Mouse (Mus musculus) left cerebral cortex, postnatal 10 days (tissue): ENCODE measurements at regions not wholly inside any gene's neighbourhood (a gene's known extent, or its start where the extent isn't known, plus 50 kb on each side); places are given as distances from the start of the nearest gene placed in this dataset.
A peak's percentile ranks its signal among the peaks of the same experiment; 100 is the strongest.

Experiments used
- DNase-seq, 2 experiments: peaks; one replicate each; pipeline ENCODE4 v3.0.0; 2021 to 2022; ENCODE audit warnings: low spot score in 2 of 2, mixed read lengths in 1 of 2; ENCODE audit errors: extremely low spot score in 1 of 2
- intact Hi-C: fragments of 180-260 bp; cut with DNase I; formaldehyde crosslinking; loops from one replicate; pipeline ENCODE4 v1.15.1; 2025

GRCm38 (mm10) chr2:30743976-30744620, 59.4 kb downstream of the 1700001O22Rik start:
- peak in 1 of 2 experiments; percentile 81 for DNase-seq
- intact Hi-C loops: no loop called here

- intact Hi-C loops: no loop called here
- DNase-seq: no peak
Observed at GRCm38 (mm10) chr2:30743265-30743846, 60.1 kb downstream of the 1700001O22Rik start.

- intact Hi-C loops: no loop called here
- no peak for DNase-seq
Observed at GRCm38 (mm10) chr2:30741450-30741849, 62.0 kb downstream of the 1700001O22Rik start.

- peak in 1 of 2 experiments; percentile 63 for DNase-seq
- intact Hi-C loops: no loop called here
Observed at GRCm38 (mm10) chr2:30737759-30738158, 65.7 kb downstream of the 1700001O22Rik start.

DNA sequence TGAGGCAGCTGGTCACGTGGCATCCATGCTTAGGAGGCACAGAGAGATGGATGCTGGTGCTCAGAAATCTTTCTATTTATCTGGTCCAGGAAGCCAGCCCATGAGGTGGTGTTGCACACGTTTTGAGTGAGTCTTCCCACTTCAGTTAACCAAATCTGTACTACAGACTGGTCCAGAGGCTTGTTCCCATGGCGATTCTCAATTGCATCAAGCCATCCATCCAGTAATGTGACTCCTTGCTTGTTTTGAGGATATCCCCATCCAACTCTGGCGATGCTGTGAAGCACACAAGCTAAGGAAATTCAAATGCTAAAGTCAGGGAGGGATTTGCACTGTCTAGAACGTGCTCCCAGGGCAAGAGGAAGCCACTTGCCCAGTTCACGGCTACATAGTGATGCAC, 66.8 kb downstream of the 1700001O22Rik start:
- no peak for DNase-seq
- intact Hi-C loops: no loop called here

- intact Hi-C loops: no loop called here
- DNase-seq: no peak
Observed at GRCm38 (mm10) chr2:30736236-30736635, 67.2 kb downstream of the 1700001O22Rik start.

DNA sequence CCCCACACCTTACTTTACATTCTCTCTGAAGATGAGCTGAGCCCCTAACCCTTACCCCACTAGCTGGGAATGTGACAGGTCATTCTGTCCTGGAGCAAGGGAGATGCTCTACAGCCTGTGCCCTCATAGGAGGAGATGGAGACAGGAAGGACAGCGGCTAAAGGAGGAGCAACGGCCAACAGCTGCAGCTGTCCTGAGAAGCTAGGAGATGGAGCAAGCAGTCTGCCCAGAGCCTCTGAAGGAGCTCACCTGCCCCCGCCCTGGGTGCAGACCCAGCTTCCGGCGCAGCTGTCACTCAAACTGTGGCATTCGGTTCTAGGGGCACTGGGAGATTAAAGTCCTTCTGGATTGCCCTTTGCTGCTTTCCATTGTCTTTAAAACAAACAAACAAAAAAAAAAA, 69.6 kb downstream of the 1700001O22Rik start:
- no peak for DNase-seq
- intact Hi-C loops: no loop called here

DNA sequence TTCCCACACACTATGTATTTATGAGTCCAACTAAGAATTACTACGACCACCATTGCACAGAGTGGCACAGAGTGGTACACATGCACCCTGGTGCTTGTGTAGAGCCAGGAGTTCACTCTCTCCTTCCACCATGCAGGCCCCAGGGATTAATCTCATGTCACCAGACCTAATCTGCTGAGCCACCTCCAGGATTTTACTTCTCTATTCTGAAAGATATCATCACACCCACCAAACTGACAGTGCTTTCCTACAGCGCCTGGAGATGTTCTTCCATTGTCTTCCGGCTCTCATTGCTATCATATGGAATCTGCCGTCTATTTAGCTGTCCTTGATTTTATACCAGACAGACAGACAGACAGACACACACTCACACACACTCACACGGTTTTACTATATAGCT, 71.6 kb downstream of the 1700001O22Rik start:
- DNase-seq: no peak
- intact Hi-C loops: no loop called here

DNA sequence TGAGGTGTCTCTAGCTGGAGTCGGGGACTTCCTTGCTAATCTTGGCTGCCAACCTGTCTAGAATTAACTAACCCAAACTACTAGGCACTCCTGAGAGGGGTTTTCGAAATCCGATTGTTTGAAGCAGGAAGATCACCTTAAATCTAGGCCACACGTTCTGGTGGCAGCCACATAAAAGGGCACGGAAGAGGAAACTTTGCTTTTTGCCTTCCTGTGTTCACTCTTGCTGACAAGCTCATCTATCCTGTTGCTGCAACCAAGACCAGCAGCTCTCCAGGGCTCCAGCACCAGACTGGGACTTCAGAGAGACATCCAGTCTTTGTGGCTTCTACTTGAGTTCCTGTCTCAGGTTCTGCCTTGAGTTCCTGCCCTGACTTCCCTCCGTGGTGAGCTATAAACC, 75.5 kb downstream of the 1700001O22Rik start:
- intact Hi-C loops: no loop called here
- DNase-seq: no peak

GRCm38 (mm10) chr2:30725601-30726489, 77.6 kb downstream of the 1700001O22Rik start:
- intact Hi-C loops: no loop called here
- peak in 1 of 2 experiments; percentile 80 for DNase-seq

- DNase-seq: no peak
- intact Hi-C loops: no loop called here
Observed at GRCm38 (mm10) chr2:30725186-30725585, 78.3 kb downstream of the 1700001O22Rik start.

DNA sequence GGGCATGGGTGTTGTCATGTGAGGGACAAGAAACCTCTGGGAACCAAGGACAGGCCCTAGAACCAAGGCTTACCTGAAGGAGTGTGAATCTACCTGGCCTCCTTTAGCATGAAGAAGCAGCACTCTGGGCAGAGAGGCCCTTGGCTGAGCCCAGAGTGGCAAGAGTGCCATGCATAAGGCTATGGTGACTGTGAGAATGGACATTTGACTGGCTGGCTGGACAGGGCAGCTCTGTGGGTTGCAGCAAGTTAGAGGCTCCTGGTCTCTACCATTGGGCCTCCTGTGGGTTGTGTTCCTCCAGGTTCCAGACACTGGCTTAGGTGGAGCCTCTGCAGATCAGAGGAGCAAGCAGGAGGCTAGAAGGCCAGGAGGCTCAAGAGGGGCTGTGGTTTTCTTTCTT, 78.9 kb downstream of the 1700001O22Rik start:
- intact Hi-C loops: no loop called here
- DNase-seq: no peak

DNA sequence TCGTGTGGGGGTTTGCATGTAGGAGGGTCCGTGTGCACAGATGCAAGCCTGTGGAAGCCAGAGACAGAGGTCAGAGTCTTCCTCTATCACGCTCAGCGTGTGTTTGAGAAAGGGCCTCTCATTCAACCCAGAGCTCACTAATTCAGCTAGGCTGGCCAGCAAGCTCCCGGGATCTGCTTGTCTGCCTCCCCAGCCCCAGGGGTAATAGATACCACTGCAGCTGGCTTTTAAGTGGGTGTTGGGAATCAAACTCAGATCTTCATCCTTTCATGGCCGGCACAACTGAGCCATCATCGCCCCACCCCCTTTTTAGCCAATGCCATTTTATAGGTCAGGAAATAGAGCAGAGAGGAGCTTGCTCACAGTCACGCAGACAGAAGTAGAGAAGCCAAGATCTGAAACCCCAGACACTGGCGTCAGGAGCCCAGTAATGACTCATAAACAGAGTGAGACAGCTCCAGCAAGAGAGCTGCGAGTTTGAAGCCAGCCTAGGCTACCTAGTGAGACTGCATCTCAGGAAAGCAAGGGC, 80.3 kb downstream of the 1700001O22Rik start:
- no peak for DNase-seq
- intact Hi-C loops: no loop called here

DNA sequence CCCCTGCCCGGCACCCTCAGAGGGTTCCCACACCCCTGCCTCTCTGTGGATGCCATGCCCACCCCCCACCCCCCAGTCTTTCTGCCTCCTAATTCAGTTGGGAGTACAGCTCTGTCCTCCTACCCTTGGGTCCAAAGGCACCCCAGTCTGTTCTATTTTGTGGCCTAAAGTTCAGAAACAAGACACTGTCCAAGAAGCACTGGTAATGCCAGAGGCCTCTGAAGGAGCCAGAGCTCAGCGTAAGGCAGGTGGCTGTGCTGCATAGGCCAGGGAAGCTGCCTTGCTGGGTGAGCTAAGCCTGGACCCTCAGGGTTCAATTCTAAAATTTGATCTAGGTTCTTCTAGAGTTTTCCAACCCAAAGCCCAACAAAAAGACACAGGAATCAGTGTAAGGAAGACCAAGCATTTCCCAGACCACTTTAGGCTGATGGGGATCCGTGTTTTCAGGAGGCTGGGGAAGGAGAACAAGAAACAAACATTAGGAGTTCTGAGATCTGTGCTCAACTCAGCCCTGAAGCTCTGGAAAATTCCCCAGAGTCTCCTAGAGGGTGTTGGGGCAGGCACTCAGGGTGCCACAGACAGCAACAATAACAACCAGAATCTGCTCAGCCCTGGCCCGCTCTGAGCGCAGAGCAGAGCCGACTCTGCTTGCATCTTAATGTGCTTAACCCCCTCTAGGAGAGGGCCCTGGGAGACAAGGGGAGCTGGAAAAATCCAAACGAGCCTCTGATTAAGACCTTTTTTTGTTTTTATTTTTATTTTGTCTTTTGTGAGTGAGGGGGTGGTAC, 81.0 kb downstream of the 1700001O22Rik start:
- no peak for DNase-seq

GRCm38 (mm10) chr2:30721473-30722262, 81.8 kb downstream of the 1700001O22Rik start:
- intact Hi-C loops: no loop called here
- DNase-seq: peak in 1 of 2 experiments; percentile 71

More for the DNA sequence above, 81.0 kb downstream of the 1700001O22Rik start:
- intact Hi-C loops: no loop called here

DNA sequence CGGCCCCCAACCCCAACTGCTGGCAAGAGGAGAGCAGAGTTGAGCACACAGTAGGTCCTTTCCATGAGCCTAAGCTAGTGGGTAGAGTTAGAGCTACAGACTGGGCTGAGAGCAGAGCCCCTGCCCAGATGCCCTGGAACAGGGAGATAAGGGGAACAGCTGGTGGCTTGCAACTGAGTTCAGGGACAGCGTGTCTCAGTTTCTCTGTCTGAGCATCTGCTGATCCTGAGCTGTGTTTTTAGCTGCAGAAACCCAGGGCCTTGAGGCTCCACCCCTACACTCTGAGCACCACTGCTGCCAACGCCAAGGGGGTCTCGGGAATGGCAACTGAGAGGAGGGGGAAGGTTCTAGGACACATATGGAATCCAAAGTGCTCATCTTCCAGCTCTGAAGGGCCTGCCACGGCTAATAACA, 82.4 kb downstream of the 1700001O22Rik start:
- DNase-seq: no peak
- intact Hi-C loops: no loop called here

DNA sequence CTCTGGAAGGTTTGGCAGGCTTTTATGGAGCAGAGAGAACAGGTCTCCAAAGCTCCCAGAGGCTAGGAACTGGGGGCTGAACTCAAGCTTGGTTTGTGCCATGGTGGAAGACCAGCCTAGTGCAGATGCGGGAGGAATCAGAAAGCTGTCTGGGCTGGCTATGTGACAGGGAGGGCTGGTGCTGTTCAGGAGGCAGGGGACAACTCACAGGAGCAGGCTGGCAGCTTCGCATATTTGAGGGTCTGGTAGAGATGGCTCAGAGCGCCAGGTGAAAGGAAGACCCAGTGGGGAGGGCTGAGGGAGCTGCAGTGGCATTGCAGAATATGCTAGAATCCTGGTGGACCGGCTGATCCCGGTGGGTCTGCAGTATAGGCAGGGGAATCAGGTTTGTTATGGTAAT, 83.2 kb downstream of the 1700001O22Rik start:
- intact Hi-C loops: no loop called here
- DNase-seq: no peak
